Mouse (Mus musculus) T-helper 1 cell (primary cell): ENCODE data around the gene Cntfr.
"Not testable (repeated sequence)": the region's sequence is repeated elsewhere in the genome, so short reads cannot be mapped to it uniquely, and the experiment has no call there.

ENCODE experiments used
- in situ Hi-C: fragments of 300-600 bp; cut with MboI, MseI; formaldehyde crosslinking; loops from one replicate; pipeline ENCODE4 v1.15.1; 2025; ENCODE audit warnings: high pct_unique_total_duplicates

The Cntfr gene

DNA sequence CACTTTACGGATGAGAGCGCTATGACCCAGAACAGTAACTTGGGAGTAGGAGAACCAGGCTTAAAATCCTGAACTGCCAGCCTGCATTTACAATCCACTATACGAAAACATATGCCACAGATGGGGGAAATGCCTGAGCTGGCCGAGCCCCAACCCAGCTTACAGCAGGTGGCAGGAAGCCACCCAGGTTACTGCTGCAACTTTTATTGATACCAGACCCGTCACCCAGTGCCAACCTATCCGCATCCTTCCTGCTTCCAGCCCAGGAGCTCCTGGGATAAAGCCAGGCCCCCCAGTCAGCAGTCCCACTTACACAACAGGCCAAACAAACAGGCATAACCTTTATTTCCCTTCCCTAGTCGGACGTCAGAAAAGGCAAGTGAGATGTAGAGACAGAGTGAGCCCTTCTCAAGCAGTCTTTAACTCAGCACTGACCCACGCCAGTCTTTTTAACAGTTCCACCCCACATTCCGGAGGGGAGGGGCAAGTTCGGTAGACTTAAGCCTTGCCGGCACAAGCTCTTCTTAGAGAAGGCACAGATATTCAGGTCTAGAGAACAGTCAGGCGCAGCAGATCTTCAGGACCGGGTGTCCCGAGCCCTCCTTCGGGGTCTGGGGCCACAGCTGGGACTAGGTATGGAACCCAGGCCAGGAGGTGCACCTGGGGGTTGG lies 15.0 kb upstream of the Cntfr start:
- in situ Hi-C loops, result loop anchor here (25.0 kb wide), 1 partner anchor 1000 kb away; the partner anchor contains the start of genes Aptx and Dnaja1

DNA sequence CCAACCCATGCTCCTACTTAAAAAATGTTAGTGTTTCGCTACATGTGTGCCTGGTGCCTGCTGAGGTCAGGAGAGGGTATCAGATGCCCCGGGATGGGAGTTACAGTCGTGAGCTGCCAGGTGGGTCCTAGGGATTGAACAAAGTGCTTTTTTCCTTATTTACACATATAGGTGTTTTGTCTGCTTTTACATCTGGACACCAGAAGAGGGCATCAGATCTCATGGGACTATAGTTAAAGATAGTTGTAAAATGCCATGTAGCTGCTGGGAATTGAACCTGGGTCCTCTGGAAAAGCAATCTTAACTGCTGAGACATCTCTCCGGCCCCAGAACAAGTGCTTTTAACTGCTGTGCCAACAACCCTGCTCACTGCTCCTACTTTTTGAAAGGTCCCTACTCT lies 13.3 kb upstream of the Cntfr start:
- in situ Hi-C loops, result loop anchor here (25.0 kb wide), 1 partner anchor 998 kb away; the partner anchor contains the start of genes Aptx and Dnaja1

DNA sequence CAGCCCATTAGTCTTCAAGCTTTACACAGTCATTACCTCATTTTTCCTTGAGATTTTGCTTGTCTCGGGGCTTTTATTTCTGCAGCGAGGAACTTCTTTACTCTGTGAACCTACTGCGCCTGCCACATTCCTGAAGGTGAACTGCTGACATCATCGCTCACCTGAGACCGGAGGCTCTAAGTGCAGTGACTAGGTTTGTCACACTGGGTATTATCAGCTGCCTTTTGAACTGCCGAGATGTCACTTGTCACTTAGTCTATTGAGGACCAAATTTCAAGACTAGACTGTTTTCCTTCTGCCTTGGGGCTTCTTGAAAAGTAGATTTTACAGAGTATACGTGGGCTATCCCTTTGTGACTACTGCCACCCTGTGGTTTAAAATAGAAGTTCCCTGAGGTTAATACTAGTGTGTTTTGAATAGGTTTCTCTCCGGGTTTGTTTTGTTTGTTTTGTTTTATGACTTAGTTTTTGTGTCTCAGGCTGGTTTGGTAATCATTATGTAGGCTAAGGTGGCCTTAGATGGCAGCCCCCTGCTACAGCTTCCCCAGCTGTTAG lies 11.4 kb upstream of the Cntfr start:
- in situ Hi-C loops, result loop anchor here (25.0 kb wide), 1 partner anchor 996 kb away; the partner anchor contains the start of genes Aptx and Dnaja1

DNA sequence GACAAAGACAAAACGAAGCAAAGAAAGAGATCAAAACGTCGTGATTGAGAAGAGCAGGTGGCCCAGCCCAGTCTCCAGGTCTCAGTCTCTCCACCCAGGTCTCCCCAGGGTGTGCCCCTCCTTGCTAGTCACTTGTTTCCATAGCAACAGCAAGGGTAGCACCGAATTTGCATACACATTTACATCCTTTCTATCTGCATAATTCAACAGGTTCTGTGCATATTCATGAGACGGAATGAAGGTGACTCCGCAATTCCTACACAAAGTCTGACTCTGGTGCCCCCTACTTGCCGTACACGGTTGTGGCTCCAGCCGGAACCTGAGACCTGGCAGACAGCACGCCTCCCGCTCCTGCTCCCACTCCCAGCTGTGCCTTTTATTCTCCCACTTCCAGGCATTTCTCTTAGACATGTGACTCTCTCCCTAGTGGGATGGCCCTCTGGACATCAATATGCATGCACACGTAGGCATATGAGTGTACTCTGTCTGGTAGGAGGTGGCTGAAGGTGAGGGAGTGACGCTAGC lies 10.2 kb upstream of the Cntfr start:
- in situ Hi-C loops, result loop anchor here (25.0 kb wide), 1 partner anchor 995 kb away; the partner anchor contains the start of genes Aptx and Dnaja1

DNA sequence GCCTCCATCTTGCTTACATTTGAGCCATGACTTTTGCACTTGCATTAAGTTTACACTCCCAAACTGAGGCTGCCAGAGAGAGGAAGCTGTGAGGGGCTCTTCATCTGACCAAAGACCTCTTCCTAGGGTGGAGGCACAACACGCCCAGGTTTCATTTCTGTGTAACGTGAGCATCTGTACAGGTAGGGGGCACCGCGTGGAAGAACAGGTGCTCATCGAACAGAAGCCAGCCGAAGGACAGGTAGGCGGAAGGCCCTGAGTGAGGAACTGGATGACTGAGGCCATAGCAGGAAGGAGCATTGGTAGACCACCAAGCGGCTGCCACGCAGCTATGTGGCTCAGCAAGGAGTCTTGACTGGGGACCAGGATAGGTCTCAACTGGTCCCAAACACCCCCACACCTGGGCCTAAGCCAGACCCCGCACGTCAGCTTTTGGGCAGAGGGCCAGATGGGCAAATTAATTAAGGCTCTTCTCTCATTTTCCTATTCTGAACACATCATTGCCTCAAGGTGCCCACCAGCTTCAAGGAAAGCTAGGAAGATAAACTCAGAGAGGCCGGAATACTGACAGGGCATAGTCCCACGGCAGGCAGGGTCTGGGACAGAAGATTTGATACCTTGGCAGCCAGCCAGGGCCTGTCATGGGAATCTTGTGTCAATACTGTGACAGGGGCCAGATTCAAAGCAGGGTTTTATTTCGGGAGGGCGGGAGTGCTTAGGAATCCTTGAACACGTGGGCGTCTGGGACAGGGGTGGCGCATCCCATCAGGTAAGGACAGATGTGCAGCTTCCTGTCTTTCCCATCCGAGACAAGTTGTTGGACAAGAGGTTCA lies 9.2 kb upstream of the Cntfr start:
- in situ Hi-C loops, result loop anchor here (25.0 kb wide), 1 partner anchor 994 kb away; the partner anchor contains the start of genes Aptx and Dnaja1

DNA sequence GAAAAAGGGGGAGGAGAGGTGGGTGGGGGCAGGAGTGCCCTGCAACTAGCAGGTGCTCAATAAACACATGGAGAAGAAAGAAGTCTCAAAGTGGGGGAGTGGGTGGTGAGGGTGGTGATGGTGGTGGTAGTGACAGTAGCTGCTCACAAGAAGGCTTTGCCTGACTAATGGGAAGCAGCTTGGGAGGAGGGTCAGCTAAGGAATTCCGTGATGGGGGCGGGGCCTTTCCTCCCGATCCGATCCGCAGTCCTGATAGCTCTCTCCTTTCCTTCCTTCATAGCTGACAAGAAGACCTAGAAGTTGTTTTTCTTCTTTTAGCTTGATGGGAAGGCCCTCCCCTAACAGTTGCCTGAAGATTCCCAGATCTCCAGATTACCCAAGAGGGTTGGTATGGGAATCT lies 7.8 kb upstream of the Cntfr start:
- in situ Hi-C loops, result loop anchor here (25.0 kb wide), 1 partner anchor 992 kb away; the partner anchor contains the start of genes Aptx and Dnaja1

DNA sequence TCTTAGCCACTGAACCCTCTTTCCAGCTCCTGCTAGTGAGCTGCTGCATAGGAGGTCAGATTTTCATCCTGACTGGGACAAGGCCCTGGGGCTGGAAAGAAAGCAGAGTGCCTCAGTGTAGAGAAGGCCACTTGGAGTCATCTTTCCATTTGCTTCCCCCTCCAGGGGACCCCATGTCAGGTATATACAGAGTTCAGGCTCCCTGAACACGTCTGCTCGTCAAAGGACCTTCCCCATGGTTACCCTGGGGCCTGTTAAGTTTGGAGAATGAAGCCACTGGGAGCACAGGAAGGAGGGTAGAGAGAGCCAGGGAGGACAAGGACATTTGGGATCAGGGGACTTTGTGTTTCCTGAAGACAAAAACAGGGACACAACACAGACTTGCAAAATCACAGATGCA lies 5.3 kb upstream of the Cntfr start:
- in situ Hi-C loops, result loop anchor here (25.0 kb wide), 1 partner anchor 990 kb away; the partner anchor contains the start of genes Aptx and Dnaja1

DNA sequence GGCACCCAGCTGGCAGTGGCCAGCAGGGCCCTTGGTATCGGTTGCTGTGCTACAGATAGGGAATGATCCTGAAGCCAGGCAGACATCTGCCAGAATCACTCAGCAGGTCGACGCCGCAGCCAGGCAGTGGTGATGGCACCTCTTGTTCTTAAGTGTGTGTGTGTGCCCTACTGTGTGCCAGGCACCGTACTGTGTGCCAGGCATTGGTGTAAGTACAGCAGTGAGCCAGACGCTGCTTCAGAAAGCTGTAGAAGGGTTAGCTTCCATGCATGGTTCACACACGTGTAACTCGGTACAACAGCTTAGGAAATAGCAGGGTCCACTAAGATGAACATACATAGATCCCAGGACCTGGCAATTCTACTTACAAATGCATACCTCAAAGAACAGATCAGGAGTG lies 3.3 kb upstream of the Cntfr start:
- in situ Hi-C loops, result loop anchor here (25.0 kb wide), 1 partner anchor 988 kb away; the partner anchor contains the start of genes Aptx and Dnaja1

DNA sequence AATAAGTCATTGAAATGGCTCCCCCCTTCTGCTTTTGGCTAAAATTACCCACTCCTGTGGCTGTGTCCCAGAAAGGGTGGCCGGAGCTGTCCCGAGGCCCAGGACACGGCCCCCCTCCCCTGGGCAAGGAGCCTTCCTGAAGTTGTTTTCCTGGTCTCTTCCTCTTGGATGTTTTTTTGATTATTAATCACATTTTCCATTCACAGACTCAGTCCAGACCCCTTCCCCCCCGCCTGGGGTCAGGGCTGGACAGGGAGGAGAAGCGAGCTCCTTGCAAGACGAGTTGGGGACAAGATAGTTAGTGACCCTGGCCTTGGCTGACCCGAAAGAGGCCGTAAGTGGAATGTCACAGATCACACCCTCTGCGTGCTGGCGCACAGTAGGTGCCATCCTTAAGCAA lies 2.9 kb upstream of the Cntfr start, which contains the start of gene Il11ra1:
Gene Il11ra1, plus strand, starts transcription at position 207 of the 400 bp plus-strand sequence.
- in situ Hi-C loops, result loop anchor here (5.0 to 25.0 kb wide), 2 partner anchors 473 to 987 kb away; partner anchors contain the start of genes Aptx and Dnaja1

DNA sequence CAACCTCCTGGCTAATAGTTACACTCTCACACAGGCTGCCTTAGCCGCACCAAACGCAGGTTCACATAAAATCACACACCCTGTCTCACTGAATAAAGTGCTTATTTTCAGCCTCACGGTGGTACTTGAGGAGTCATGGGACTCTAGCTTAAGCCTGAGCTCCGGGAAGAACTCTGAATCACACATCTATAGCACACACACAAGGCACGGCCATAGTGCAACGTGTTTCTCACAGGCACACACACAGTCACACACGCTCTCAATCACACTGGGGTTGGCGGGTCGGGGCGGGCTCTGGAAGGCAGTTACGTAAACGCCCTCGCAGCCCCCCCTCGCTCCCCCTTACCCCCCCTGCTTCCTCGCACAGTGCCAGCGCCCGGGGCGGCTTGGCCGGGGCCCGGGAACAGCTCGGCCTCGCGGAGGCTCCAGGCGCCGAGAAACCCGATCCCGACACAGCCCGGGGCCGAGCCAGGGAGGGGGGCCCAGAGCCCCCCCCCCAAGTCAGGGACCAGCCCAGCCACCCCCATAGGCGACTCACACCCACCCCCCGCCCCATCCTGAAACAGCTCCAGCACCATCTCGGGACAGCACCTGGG lies 1.6 kb upstream of the Cntfr start:
- in situ Hi-C loops, result loop anchor here (5.0 kb wide), 1 partner anchor 474 kb away; no protein-coding TSS in a partner anchor

DNA sequence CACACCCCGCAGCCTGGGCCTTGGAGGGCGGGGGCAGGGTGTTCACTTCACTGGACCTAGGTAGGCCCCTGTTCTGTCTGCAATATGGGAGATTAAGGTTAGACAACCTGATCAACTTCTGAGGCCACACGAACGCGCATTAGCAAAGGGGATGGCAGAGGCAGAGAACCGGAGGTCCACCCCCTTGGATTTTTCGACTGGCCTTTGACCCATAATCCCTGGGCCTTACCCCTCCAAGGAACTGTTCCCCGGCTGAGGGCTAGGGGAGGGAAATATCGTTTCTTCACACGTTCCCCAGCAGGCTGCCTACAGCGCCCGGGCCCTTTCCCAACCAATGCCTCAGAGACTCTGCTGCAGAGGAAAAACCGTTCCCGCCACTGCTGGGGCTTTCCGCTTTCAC lies 437 bp downstream of the Cntfr start:
- in situ Hi-C loops, result loop anchor here (5.0 kb wide), 1 partner anchor 476 kb away; no protein-coding TSS in a partner anchor

DNA sequence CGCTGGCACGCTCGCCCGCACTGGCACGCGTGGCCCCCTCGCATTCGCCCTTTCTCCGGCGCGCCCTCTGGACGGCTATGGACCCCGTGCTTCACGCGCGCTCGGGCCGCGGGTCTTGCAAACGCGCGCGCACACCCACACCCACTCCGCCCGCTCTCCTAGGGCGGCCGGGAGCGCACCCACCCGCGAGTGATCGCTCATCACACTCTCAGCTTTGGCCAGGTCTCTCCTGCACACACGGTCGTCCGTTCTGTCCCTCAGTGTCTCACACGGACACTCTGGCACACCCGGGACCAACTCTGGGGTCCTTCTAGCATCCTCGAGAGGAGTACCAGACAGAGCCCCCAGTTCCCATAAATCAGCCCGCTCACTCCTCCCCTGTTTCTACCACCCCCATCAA lies 1.1 kb downstream of the Cntfr start:
- in situ Hi-C loops, result loop anchor here (5.0 kb wide), 1 partner anchor 477 kb away; no protein-coding TSS in a partner anchor

DNA sequence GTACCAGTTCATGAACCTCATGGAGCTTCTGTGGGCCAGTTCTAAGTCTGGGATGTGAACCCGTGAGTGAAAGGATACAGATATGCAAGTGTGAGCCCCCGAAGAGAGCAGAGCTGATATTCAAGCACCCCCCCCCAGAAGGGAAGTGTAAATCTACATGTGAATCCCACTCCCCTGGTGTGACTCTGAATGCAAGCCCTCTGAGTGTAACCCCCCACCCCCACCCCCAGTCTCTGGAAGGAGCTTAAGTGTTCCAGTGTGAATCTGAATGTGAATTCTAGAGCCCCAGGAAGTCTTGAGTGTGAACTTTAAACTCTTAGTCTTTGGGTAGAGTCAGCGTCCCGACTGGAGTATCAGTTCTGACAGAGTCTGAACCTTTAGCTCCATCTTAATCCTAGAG lies 3.4 kb downstream of the Cntfr start:
- in situ Hi-C loops, result loop anchor here (5.0 kb wide), 1 partner anchor 979 kb away; no protein-coding TSS in a partner anchor

DNA sequence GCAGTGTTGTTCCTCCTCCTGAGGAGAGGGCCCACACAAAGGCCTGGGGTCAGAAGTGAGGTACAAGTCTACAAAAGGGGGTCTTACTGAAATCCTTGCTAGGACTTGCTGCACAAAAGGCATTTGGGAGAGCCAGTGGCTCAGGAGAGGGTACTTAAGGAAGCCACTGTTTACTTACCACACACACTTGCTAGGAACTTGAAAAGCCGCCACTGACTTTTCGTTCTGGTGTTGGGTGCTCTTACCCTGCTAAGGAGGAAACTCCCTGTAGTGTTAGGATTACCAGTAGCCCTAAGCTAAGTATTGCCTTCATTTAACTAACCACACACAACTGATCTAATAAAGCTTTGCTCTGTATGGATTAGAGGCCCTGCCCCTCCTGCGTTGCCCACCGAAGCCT lies 6.9 kb downstream of the Cntfr start:
- in situ Hi-C loops, result loop anchor here (5.0 kb wide), 1 partner anchor 982 kb away; no protein-coding TSS in a partner anchor

DNA sequence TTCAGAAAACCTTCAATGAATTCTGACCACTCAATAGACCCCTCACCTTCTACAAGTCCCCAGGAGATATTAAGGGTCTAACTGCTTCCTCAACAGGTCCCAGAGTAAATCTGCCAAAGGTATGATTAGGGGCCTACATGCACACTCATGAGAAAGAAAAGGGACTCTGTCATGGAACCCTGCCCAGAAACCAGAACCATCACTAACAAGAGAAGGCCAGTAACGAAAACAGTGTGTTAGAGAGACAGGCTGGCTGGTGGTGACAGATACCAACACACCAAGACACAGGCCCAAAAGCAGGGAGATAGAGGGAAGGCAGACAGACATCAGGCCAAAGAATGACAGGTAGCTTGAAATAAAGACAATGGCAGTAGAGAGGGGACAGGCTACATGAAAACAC lies 8.3 kb downstream of the Cntfr start:
- in situ Hi-C loops, result not testable (repeated sequence)

DNA sequence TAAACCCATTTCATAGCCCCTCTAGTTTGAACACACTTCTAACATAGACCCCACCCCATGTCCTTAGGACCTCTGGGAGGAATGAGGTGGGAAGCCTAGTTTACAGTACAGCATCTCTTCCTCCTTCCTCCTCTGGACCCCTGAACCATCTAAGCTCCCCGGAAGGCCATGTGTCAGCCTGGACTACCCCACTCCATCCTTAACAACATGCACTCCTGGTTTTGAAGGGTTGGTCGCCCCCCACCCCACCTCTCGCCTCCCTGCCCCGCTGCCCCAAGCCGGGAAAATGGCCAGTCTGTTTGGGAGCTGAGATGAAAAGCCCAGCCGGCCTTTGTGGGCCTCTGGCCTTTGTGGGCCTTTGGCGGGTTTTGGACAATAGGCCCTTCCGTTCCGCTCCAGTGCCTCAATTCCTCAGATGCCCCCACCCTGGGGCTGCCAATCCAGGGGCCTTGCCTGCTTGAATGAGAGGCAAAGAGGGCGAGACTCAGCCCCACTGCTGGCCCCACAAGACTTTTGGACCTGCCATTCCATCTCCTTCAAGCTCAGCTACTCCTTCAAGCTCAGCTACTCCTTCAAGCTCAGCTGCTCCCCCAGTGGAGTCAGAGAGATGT lies 10.9 kb downstream of the Cntfr start:
- in situ Hi-C loops, result not testable (repeated sequence)

DNA sequence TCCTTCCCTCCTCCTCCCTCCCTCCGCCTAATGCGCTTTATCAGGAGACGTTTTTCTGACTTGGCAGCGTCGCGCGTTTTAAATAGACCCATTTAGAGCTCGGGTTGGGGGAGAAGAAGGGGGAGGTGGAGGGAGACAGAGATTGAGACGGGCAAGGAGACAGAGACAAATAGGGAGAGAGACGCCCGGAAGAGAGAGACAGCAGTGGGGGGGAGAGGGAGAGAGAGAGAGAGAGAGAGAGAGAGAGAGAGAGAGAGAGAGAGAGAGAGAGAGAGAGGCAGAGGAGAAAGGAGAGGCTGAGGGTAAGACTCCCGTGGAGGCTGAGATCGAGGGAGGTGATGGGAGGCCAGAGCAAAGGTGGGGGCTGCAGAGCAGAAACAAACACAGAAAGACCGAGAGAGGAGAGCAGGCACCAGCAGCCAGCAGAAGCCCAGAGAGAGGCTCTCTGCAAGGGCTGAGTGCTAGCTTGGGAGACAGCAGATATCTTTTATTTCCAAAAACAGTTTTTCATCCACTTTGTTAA lies 11.9 kb downstream of the Cntfr start:
- in situ Hi-C loops, result not testable (repeated sequence)

DNA sequence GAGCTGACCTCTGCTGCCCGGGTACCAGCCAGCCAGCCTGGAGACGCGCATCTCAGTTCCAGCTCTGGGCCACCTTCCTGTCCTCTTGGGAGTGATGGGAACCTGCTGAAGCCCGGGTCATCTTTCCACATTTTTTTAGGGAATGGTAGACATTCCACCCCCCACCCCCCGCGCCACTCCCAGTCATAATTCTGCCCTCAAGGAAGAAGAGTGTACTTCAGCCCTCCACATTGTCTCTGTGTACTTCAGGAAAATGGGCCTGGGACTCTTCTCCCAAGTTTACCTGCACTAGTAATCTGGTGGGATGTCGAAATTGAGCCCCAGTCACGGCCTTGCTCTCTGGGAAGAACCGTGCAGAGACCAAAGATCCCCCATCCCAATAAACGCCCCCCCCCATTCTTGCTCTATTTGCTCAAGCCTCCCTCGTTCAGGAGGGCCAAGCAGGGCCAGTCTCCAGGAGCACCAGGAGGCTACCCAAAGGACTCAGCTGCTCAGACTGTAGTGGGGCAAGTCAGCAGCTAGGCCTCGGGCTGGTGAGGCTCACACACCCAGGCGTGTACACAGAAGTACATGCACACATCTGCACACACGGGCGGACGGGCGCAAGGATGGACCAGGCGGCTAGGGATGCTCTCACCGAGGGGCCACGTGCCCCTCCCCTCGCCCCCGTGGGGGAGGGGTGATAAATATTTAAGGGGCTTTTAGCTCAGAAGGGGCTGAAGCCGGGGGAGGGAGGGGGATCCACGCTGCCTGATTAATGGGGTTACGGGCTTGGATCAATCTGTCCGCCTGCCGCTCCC lies 12.6 kb downstream of the Cntfr start:
- in situ Hi-C loops, result not testable (repeated sequence)

DNA sequence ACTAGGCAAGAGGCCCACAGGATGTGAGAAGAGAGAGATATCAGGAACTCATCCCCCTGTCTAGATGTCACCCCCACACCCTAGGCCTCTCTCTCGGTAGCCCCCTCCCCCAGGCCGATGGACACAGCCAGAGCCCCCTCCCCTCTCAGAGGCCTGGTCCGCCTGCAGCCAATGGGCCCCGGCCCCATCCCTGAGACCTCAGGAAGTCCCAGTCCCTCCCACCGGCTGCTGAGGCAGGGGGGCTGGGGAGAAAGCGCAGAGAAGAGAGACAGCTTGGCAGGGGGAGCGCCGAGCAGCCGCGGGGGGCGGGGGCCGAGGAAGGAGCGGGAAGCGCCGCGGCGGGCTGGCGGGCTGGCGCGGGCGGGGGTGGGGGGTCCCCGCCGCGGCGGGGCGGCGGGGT lies 13.6 kb downstream of the Cntfr start:
- in situ Hi-C loops, result not testable (repeated sequence)
